Mouse (Mus musculus) gastrocnemius, adult 2 months (tissue): ENCODE results near the gene Slc8b1. TPM values are rescaled to one million over a fixed set of nuclear protein-coding genes. Genes with fewer than 3 reads are reported as not detected.
"Not testable (repeated sequence)": the region's sequence is repeated elsewhere in the genome, so short reads cannot be mapped to it uniquely, and the experiment has no call there.

ENCODE experiments used
- DNase-seq: peaks from one replicate; pipeline ENCODE4 v3.0.0; 2022
- H3K27ac ChIP-seq: fragments of 200-600 bp; 2 replicates; pipeline ENCODE4 v1.8.1; 2022; ENCODE audit warnings: mild to moderate bottlenecking
- H3K4me3 ChIP-seq: fragments of 200-600 bp; 2 replicates; pipeline ENCODE4 v1.8.1; 2022; ENCODE audit warnings: mild to moderate bottlenecking, moderate library complexity
- CTCF ChIP-seq: fragments of 200-600 bp; IDR thresholded peaks from 2 replicates; pipeline ENCODE4 v1.8.1; 2022; ENCODE audit warnings: antibody characterized with exemption, mild to moderate bottlenecking, moderate library complexity
- intact Hi-C: fragments of 180-260 bp; cut with DNase I; formaldehyde crosslinking; loops from one replicate; pipeline ENCODE4 v1.15.1; 2025
- total RNA-seq, 2 experiments: library from RNA; stranded (reverse); gene quantifications; 2 replicates each; pipeline ENCODE4 v1.2.3; 2021

The Slc8b1 gene
- total RNA-seq, 2 experiments from 2014 or later: 8.1 to 10.5 TPM

DNA sequence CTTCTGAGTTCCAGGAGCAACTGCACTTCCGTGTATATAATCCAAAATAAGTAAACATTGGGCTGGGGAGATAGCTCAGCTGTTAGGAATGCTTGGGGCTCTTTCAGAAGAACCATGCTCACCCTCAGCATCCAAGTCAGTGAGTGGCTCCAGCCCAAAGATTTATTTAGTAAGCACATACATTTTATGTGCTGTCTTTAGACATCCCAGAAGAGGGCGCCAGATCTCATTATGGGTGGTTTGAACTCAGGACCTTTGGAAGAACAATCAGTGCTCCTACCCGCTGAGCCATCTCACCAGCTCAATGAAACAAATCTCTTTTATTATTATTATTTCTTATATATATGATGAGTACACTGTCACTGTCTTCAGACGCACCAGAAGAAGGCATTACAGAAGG is 31.4 kb upstream of the Slc8b1 start:
- TF ChIP-seq CTCF: peak; percentile 39
- DNase-seq: no peak
- H3K4me3 ChIP-seq: no peak overlapping the region
- no peak overlapping the region for H3K27ac ChIP-seq
- intact Hi-C loops: no loop called here

DNA sequence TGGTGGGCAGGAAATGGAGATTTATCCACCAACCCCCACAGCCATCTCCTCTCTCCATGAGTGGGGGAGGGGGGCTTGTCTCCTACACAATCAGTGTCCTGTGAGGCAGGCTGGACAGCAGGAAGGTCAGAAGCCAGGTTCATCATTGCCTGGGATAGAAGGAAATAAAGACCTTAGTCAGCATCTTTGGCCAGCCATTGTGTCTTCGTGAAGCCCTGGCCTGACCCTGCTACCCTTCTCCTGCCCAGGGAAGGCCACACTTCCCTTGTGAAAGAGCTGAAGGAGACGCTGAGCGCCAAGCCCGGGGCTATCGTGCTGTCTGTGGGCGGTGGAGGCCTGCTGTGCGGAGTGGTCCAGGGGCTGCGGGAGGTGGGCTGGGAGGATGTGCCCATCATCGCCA is 29.8 kb upstream of the Slc8b1 start:
- no peak for DNase-seq
- no peak overlapping the region for H3K4me3 ChIP-seq
- TF ChIP-seq CTCF: no peak
- intact Hi-C loops: no loop called here
- H3K27ac ChIP-seq: no peak overlapping the region

DNA sequence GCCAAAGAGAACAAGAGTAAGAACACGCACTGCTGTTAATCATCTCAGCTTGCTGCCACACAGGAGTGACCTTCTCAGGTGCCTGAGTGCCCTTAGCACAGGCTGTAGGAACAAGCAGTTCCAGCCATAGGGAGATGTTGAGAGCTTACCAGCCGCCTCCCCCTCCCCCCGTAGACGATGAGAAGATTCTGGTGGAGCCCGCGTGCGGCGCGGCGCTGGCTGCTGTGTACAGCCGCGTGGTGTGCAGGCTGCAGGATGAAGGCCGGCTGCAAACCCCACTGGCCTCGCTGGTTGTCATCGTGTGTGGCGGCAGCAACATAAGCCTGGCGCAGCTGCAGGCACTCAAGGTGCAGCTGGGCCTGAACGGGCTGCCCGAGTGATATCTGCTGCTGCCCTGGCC is 27.6 kb upstream of the Slc8b1 start:
- Histone ChIP-seq H3K4me3 (no peak overlapping the region), H3K27ac (no peak overlapping the region)
- TF ChIP-seq CTCF: no peak
- no peak for DNase-seq
- intact Hi-C loops: no loop called here

DNA sequence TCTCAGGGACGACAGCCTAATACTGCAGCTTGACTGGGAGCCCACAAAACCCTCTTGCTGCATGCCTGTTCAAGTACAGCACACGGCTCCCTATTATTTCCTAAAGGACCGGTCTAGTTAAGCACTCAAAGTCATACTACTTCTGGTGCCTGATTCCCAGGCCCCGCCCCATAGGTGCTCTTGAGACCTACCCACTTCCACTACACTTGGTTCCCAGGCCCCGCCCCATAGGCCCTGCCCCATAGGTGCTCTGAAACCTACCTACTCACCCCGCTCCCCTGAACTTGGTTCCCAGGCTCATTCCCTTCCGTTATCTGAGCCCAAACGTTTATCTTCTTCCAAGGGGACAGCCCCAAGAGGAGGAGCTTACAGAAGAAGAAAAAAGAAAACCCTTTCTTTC is 23.1 kb upstream of the Slc8b1 start:
- Histone ChIP-seq H3K27ac (no peak overlapping the region), H3K4me3 (no peak overlapping the region)
- TF ChIP-seq CTCF: no peak
- intact Hi-C loops: no loop called here
- DNase-seq: no peak

DNA sequence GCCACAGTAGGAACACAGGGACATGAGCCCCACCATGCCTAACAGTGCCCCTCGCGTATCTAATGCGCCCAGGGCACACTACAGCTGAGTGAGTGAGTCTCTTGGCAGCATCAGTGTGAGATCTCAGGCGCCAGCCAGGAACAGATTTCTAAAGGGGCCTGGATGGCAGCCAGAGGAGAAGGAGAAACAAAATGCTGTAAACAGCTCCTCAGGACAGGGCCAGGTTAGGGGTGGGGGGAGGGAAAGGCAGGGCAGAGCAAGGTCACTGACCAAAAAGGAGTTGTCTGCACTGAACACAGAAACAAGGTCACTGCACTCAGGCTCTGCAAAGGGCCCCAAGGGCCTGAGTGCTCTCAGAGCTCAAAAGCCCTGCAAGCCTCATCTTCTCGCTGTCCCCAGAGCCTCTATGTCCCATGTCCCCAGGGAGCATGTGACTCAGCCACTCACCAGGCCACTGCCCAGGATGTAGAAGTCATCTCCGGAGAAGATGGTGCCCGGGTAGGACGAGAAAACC is 20.2 kb upstream of the Slc8b1 start:
- Histone ChIP-seq H3K4me3 (peak overlapping the region; percentile 13; the same call in 1 of the 2 replicates), H3K27ac (peak overlapping the region; percentile 81)
- DNase-seq: peak; percentile 73
- no peak for TF ChIP-seq CTCF
- intact Hi-C loops: no loop called here

DNA sequence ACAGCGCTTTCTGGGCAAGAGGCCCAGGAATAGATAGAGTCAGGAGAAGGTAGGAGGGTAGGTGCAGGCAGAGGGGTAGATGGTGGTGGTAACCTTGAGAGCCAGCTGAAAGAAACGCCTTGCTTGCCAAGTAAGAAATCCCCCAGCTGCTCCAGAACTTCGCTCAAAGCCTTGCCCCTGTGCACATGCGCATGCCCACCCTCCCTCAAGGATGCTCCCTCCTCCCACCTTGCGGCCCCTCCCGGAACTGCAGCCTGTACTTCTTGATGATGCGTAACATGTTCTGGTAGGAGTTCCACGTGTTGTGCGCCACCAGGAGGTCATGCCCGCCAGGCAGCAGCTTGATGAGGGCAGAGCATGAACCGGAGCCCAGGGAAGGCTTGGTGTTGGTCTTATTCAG is 18.5 kb upstream of the Slc8b1 start:
- DNase-seq: no peak
- peak; percentile 24; the same call in 1 of the 2 replicates for TF ChIP-seq CTCF
- intact Hi-C loops: no loop called here

DNA sequence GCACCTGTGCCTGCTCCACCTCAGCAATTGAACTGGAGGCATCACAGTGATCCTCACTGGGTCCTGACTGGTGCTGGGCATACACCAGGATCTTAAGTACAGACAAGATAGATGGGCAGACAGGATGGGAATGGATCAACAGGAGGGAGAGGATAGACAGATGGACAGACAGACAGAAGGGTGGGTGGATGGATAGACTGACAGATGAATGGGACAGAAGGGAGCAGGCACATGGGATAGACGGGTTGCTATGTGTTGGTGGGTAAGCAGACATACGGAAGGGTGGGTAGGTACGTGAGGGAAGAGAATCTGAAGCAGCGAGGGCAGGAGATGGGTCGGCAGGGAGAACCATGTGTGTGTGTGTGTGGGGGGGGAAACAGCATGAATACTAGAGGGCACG is 17.5 kb upstream of the Slc8b1 start:
- Histone ChIP-seq H3K27ac (peak overlapping the region; percentile 81), H3K4me3 (no peak overlapping the region)
- intact Hi-C loops: no loop called here
- no peak for DNase-seq
- no peak for TF ChIP-seq CTCF

More for the DNA sequence above, 18.5 kb upstream of the Slc8b1 start:
- H3K27ac ChIP-seq: peak overlapping the region; percentile 40
- H3K4me3 ChIP-seq: no peak overlapping the region

DNA sequence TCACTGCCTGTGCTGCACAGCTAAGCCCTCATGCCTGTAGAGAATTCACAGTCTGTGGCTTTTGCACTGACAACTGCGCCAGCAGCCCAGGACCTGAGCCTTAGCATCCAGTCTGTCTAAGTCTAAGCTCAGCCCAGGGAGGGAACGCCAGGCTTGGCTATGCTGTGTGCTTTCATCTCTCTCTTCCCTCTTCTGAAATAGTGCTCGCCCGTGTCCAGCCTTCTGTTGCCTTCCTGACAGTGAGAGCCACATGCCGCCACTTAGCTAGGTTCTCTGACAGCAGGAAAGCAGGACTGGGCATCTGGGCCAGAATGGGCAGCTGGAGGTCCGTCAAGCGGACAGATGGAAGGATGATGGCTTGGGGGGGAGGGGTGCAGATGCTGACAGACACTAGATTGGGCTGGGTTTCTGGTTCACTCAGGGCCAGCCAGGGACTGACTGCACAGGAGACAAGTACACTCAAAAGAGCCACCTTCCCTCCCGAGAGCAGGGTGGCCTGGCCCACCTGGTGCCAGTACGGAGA is 17.0 kb upstream of the Slc8b1 start:
- TF ChIP-seq CTCF: no peak

DNA sequence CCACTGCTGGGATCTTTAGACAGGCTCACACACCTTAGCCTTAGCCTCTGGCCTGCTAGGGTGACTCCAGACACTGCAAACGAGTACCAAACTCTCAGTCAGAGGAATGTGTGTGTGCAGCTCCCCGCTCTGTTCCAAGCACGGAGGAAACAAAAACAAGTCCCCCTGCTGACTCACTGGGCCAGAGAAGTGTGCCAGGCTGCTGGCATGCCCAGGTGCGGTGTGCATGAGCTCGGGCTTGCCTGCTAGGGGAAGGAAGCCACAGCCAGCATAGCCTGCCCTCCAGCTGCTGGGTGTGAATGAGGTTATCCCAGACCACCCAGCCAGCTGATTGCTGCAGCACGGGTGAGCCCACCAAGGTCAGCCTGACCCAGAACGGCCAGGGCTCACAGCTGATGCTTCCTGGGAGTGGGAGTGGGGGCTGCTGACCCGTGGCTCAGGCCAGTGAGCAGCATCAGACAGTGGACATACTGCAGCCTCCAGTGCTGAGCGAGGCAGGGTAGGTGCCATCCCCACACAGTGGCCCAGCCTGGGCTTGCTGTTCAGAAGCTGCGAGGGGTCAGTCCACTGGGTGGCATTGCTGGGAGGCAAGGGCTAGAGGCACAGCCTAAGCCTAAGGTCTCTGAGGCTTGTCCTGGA is 15.8 kb upstream of the Slc8b1 start:
- H3K4me3 ChIP-seq: peak overlapping the region; percentile 23
- intact Hi-C loops: no loop called here
- peak overlapping the region; percentile 81 for H3K27ac ChIP-seq
- DNase-seq: peak; percentile 61
- TF ChIP-seq CTCF: no peak

More for the DNA sequence above, 17.0 kb upstream of the Slc8b1 start:
- no peak for DNase-seq
- intact Hi-C loops: no loop called here
- Histone ChIP-seq H3K4me3 (no peak overlapping the region), H3K27ac (peak overlapping the region; percentile 81)

DNA sequence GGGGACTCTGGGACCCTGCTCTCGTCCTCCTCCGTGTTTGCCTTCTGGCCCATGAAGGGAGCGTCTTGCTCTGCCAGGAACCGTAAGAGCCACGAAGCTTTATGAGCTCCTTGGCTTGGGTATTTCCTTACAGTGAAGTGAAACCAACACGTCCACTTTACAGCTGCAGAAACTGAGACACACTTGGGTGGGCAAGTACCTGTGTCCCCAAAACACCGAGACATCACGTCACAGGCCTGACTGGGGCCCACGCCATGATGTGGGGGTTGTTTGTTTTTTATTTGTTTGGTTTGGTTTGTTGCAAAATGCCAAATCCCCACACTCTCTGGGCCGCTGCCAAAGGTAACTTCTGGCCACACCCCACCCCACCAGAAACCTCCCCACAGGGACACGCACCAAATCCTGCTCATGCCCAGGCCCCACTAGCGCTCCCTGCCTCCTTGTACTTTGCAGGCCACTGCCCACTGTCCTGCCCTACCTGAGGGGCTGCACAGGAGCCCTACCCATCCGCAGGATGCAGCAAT is 15.2 kb upstream of the Slc8b1 start:
- DNase-seq: no peak
- no peak for TF ChIP-seq CTCF
- Histone ChIP-seq H3K27ac (peak overlapping the region; percentile 81), H3K4me3 (peak overlapping the region; percentile 23; the same call in 1 of the 2 replicates)
- intact Hi-C loops: no loop called here

DNA sequence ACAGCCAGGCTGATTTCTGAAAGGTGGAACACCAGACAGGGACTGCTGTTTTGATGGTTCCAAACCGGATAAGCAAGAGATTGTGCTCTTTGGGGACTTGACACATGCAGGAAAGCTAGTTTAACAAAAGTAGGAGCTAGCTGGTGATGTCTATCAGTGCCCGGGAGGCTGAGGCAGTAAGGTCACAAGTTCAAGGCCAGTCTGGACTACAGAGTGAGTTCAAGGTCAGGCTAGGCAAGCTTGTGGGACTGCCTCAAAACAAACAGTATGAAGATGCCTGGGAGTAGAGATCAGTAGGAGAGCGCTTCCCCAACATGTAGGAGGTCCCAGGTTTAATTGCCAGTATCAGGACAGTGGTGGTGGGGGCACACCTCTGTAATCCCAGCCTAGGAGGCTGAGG is 13.9 kb upstream of the Slc8b1 start:
- intact Hi-C loops: no loop called here
- DNase-seq: no peak
- H3K27ac ChIP-seq: no peak overlapping the region
- H3K4me3 ChIP-seq: no peak overlapping the region
- TF ChIP-seq CTCF: no peak

DNA sequence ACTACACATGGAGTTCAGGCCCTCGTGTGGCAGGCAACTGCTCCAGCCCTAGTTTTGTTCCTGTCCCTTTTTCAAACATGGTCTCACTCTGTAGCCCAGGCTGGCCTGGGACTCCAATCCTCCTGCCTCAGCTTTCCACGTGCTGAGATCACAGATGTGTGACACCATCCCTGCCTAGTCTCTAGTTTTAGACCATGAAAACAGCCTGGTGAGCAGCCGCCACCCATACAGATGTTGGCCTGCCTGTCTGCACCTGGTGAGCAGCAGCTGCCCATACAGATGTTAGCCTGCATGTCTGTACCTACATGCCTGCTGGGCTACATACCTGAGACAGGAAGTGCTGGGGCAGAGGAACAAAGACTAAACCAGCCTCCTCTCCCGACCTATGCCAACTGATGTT is 11.8 kb upstream of the Slc8b1 start:
- no peak for TF ChIP-seq CTCF
- no peak overlapping the region for H3K27ac ChIP-seq
- no peak overlapping the region for H3K4me3 ChIP-seq
- intact Hi-C loops: no loop called here
- no peak for DNase-seq

DNA sequence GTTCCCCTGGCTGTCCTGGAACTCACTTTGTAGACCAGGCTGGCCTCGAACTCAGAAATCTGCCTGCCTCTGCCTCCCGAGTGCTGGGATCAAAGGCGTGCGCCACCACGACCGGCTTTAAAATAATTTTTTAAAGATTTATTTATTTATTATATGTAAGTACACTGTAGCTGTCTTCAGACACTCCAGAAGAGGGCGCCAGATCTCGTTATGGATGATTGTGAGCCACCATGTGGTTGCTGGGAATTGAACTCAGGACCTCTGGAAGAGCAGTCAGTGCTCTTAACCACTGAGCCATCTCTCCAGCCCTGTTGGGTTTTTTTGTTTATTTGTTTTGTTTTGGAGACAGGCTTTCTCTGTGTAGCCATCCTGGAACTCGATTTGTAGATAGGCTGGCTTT is 10.4 kb upstream of the Slc8b1 start:
- peak; percentile 40 for TF ChIP-seq CTCF
- intact Hi-C loops, DNase-seq, H3K4me3 ChIP-seq, H3K27ac ChIP-seq: not testable (repeated sequence)
